Mouse (Mus musculus) ovary, postnatal 10 days (tissue): ENCODE data around the gene Scarf1.

Source experiments
- DNase-seq: peaks from one replicate; pipeline ENCODE4 v3.0.0; 2022; ENCODE audit warnings: low spot score

Gene Scarf1

DNA sequence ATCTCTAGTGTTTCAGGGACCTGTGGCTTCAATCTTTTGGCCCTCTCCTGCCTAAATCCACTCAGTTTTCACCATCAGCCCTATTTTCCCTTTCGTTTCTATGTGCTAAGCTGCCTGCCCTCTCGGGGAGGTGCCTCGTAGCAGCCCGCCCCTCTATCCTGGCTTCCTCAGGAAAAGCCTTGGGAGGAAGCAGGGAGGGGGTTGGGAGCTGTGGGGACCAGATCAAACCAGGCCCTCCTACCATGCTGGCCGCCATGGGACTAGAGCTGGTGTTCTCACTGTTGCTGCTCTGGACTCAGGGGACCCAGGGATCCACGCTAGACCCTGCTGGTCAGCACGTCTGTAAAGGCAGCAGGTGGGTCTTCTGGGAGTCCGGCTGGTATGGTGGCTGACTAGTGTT is at the start of gene Scarf1:
TSS of gene Scarf1 (plus strand) at position 205 of the 400 bp plus-strand sequence.
- no peak for DNase-seq

DNA sequence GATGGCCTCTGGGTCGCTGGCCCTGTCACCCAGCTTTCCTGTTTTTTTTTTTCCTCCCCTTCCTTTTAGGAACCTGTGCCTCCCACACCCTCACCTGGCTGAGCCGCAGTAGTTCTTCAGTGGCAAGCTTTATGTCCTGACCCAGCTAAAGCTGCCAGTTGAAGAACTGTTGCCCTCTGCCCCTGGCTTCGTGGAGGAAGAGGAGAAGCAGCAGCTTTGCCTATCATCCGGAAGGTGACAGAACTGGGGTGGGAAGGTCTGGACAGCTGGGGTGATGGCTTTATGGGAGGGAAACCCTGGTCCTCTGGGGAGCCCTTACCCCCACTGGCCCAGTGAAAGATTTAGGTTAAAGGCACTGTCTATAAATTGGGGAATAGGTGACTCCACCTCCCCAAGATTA is 49.7 kb upstream of the Scarf1 start:
- DNase-seq = no peak

DNA sequence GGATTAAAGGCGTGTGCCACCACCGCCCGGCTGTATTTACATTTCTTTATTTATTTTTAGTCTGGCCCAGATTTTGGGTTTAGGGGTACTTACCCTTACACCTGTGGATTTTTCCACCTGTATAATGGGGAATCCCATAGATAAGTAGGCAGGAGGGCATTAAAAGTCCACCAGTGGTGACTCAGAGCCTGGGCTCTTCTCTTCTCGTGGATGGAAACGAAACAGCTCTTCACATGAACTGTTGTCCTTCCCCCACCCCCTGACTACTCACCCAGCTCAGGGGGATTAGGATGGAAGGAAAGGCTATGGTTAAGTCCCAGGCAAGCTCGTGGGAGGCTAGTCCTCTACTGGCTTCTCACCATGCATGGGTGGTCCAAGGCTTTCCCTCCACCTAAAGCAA is 48.9 kb upstream of the Scarf1 start:
- no peak for DNase-seq

DNA sequence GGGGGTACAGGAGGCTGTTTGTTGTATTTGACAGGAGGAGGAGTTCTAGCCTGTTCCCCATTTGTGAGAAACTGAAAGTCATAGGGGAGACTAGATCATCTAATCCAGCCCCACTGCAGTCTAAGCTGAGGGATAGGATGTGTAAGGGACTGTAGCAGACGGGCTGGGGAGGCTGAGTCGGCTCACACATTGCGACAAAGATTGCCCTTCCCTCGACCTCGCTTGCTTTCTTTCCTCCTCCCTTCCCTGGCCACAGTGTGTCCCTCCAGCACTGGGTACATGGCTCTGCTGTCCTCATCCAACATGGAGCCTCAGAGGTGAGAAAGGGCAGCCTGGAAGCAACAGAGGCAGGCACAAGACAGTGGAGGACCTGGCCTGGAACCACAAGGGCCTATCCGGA is 48.3 kb upstream of the Scarf1 start:
- DNase-seq = no peak

DNA sequence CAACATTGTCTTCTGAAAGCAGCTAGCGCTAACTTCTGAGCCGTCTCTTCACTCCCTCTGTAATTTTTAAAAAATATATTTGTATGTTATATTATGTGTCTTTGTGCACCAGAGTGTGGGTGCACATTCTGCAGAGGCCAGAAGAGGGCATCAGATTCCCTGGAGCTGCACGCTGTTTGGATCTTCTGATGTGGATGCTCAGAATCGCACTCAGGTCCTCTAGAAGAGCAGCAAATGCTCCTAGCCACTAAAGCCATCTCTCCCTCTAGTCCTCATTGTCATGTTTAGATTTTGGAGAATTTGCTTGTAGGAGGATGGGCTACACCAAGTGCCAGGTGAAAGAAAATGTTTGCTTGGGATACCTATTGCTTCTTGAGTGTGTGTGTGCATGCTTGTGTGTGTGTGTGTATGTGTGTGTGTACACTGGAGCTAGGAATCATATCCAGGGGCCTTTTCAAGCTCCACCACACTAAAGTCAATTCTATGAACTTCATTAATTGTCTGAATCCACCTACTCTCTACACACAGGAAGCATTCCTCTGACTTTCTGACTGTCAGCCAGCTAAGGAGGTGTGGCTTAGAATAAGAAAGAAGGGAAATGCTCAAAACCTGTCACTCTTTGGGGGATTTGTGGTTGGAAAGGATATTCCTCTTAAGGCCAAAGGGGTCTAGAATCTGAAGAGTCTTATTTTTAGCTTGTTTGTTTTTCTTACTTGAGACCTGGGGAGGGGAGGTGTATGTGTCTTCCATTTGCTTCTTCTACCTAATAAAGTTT is 46.4 kb upstream of the Scarf1 start:
- DNase-seq = no peak

DNA sequence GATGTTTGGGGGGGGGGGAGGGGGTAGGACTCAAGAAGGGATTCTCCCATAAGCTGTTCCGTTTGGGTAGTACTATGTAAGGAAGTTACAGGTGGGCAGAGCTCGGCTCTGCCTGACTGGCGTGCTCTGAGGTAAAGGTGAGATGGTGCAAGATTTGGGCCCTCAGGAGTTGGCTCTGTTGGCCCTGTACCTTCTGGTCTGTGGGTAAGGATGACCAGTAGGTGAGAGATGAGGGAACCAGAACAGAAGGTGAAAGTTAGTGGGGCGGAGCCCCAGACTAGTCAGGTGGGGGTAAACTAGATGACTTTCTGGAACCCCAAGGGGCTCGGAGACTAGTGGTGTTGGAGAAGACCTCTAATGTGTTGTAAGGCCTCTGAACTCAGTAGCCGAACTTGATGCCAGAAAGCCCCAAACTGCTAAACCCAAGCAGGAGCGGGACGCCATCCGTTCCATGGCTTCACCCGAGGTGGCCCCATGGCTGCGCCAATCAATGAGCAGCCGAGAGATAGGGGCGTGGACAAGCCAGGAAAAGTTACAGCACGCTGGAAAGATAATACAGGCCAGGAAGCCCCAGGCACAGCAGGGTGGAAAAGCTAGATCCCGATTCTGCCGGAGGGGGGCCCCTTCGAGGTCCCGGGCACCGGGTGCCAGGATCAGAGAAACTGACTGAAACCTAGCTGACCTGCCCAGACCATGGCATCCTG is 45.7 kb upstream of the Scarf1 start:
- DNase-seq = peak; percentile 46

DNA sequence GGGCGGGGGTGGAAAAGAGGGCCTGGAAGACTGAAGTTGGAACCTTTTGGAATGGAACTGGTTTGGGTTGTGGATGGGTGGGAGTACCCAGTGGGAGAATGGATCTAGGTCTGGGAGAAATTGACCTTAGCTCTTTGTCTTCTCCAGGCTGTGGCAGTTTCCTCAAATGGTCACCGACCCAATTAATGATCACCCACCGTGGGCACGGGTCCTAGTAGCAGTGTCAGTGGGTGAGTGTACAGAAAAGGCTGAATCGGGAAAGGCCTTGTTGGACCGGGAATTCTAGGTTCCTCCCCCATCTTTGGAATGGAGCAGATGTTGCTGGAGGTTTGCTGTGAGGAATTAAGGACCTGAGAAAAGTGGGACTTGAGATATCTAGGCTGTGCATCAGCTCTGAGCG is 44.9 kb upstream of the Scarf1 start:
- DNase-seq = no peak

DNA sequence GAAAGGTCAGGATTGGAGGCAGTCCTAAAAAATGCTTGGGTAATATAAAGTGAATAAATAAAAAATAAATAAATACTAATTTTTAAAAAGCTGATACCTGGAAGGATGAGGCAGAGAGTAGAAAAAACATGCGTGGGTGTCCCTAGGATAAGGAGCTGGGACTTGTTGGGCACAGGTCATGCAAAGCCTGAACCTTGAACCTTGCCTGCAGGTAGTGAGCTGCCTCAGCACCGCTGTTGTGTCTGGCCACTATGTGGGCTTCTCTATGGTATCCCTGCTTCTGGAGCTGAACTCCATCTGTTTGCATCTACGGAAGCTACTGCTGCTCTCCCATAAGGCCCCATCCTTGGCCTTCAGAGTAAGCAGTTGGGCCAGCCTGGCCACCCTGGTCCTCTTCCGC is 44.1 kb upstream of the Scarf1 start:
- DNase-seq = no peak

DNA sequence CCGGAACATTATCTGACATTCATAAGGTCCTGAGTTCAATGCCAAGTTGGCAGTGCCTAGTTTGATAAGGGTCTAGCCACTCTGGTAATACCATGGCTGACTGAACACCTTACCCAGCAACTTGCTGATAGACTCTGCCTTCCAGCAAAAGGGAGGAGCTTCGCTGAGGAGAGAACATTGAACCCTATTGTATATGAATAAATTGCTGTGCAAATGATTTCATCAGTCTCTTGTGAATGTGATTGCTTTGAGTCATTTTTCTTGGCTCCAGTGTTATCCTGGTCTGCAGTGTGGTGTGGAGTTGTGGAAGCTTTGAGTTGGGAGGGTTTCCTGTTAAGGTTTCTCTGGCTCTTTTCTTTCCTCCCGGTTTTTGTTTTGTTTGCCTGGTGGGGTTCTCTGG is 42.7 kb upstream of the Scarf1 start:
- DNase-seq = no peak

DNA sequence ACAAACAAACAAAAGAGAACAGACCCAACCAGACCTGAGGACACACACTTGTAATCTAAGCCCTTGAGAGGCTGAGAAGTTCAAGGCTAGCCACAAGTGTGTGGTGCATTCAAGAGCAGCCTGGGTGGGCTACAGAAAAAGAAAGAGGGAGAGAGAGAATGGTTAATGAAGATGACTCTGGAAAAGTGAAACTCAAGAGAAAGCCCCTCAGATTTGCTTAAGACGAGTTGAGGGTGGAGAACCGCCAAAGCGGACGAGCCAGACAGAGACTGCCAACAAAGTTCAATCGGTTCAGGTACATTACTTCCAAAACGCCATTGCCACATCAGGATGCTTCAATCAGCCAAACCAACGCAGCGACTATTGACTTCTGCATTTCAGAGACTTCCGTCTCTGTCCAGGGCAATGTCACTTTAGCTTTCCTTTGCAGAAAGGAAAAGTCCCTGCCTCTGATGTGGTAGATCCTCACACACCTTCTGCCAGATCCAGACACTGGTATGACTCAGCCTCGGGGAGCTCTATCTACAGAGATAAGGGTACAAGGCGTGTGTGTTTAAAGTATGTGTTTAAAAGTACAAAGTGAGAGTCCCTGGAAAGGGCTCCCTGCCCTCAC is 40.8 kb upstream of the Scarf1 start:
- DNase-seq = no peak

DNA sequence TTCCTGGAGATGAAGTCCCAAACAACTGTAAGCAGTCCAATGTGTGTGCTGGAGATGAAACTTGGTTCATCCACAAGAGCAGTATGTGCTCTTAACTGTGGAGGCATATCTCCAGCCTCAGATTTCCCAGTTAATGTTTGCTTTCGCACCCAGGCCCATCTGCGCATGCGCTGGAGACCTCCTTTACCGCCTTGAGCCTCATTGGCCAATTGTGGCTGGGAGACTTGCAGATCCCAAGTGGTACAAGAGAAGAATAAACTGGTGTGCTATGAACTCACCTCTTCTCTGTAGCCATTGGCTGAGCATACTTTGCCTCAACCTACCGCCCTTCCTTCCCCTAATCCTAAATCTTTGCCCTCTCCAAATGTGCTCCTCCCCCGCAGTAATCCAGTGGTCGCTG is 40.0 kb upstream of the Scarf1 start:
- DNase-seq = no peak

DNA sequence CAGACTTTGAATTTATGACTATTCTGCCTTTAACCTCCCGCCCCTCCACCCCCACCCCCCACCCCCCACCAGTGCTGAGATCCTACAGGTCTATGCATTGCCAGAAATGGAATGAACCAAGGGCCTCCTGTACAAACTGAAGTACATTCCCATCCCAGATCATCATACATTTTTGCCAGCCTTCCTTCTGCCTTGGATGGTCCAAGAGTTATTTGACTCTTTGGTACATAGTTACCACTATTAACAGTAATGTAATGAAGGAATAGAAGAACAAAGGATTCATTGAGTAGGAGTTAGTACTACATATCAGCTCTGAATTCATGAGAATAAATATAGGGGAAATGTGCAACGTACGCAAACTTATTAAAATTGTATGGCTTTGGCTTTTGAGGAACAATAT is 27.1 kb upstream of the Scarf1 start:
- DNase-seq = no peak

DNA sequence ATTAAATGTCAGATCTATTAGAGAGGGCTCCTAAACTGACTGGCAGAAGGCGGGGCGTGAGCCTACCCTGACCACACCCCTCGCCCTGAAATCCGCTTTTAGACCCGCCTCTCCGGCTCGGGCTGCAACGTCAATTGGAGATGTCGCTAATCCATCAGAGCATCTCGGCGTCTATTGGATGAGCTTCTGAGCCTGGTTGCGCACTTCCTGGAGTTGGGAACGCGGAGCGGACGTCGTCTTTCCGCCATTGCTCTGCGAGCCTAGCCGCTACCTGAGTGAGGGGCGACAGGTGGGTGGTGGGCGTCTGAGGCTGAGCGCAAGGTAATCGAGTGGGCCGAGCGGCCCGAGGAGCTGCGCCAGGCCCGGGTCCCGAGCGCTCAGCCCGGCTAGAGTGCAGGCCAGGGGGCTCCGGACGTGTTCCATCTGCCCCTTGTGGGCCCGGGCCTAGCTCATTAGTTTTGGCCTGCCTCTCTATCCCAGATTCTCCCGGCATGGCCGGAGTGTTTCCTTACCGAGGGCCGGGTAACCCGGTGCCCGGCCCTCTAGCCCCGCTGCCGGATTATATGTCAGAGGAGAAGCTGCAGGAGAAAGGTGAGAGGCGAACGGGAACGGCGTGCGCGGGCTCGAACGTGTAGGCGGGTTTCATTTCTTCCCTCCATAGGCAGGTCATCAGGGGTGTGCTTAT is 26.6 kb upstream of the Scarf1 start, which contains the start of gene Prpf8:
TSS of gene Prpf8 (plus strand) at position 216 of the 685 bp plus-strand sequence.
- DNase-seq = peak; percentile 96

DNA sequence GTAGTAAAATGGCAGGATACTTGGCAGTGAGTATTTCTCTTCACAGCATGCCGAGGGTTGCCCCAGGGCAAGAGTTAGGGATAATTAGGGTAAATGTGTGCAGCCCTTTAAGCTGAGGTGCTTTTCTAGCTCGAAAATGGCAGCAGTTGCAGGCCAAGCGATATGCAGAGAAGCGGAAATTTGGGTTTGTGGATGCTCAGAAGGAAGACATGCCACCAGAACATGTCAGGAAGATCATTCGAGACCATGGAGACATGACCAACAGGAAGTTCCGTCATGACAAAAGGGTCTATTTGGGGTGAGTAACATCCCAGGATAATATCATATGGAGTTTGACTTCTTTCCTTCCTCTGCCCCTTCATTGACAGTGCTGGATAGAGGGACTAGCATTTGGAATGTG is 25.8 kb upstream of the Scarf1 start:
- DNase-seq = no peak

DNA sequence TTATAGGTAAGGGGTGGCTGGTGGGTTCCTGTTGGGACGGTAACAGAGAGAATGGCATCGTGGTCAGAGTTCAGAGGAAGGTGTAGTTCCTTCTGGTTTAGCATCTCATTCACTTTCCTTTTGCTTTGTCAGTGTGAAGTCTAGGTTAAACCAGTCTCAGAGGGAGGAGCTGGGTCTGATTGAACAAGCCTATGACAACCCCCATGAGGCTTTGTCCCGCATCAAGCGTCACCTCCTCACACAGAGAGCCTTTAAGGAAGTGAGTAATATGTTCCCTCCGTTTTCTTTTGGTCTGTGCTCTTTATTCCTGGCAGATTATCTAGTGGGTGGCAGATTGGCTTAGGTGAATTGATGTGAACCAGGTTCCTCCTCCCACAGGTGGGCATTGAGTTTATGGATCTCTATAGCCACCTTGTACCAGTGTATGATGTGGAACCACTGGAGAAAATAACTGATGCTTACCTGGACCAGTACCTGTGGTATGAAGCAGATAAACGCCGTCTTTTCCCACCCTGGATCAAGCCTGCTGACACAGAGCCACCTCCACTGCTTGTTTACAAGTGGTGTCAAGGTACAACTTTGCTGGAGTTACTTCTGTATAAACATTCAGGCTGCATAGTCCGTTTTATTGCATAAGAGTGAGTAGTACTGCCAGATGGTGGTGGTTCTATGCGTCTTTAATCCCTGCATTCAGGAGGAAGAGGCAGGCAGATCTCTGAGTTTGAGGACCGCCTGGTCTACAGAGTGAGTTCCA is 18.9 kb upstream of the Scarf1 start:
- DNase-seq = no peak

DNA sequence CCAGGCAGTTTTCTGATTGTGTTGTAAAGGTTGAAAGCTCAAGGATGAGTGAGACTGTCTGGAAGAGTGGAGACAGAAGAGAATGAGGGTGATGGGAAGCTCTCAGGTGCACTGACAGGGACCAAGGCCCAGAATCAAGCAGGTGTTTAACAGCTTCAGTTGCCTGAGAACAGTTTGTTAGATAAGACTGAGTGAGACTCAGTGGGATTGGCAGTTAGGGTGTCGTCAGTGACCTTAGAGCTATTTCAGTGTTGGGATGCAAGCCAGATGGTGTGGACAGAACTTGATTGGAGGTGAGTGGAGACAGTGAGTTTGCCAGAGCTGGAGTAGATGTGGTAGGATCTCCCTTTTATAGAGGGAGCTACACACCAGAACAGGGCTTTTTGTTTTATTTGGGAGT is 15.2 kb upstream of the Scarf1 start:
- DNase-seq = no peak

DNA sequence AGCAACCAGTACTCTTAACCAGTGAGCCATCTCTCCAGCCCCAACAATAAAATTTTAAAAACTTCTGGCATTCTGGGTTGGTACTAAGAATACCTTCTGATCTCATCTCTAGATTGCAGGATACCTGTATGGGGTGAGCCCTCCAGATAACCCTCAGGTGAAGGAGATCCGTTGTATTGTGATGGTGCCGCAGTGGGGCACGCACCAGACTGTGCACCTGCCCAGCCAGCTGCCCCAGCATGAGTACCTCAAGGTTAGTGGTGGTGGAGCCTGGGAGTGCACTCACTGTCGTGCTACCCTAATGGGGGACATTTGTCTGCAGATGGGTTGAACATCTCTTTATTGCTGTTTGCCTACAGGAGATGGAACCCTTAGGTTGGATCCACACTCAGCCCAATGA is 5.2 kb upstream of the Scarf1 start:
- no peak for DNase-seq

DNA sequence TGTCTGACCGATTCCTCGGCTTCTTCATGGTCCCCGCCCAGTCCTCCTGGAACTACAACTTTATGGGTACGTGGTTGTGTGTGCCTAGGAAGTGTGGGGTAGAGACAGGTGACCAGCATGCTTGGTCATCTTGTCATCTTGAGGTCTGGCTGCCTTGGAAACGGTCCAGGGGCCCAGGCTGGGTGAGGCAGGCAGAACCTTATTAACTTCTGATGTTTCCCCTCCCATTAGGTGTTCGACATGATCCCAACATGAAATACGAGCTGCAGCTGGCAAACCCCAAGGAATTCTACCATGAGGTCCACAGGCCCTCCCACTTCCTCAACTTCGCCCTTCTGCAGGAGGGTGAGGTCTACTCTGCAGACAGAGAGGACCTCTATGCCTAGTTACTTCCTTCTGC is 4.4 kb upstream of the Scarf1 start:
- no peak for DNase-seq

DNA sequence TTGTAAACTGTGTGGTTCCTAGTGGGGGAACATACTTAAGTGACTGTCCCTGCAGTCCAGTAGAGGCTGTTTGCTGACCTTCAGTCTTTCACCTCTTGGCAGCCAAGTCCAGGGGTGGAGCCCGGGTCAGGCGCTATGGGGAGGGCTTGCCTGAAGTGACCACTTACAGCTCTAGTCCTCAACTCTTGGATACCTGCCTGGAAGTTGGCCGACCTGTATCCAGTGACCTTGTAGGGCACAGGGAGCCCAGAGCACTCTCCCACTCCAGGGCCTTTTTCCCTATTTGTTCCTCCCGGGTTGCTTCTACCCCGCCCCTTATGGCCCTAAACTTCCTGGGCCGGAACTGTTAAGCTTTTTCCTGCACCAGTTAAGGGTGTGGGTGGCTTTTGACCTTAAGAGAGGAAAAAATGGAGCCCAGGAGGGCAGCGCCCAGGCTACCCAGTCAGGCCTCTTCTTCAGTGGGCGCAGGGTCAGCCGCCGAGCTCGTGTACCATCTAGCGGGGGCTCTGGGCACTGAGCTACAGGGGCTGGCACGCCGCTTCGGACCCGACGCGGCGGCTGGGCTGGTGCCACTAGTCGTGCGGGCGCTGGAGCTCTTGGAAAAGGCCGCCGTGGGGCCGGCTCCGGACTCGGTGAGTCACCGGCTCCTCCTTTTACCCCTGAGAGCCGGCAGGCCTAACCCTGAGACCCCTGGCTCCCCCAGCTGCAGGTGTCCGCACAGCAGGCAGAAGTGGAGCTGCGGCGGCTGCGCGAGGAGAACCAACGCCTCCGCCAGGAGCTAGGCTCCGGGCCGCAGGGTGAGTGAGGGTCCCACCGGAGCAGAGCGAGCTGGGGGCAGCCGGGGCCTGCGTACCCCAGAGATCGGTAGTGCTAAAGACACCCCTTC is 3.4 kb upstream of the Scarf1 start, which contains the start of gene Rilp:
TSS of gene Rilp (plus strand) at position 354 of the 886 bp plus-strand sequence.
- peak; percentile 62 for DNase-seq

DNA sequence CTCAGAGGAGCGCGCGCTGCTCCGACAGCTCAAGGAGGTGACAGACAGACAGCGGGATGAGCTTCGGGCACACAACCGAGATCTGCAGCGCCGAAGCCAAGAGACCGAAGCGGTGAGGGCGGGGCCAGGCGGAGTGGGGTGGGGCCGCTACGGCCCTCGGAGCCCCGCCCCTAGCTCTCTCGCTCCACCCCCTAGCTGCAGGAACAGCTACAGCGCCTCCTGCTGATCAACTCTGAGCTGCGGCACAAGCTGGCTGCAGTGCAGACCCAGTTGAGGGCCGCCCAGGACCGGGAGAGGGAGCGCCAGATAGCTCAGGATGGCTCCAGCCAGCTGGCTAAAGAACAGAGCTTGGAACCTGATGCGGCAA is 2.7 kb upstream of the Scarf1 start:
- DNase-seq = peak; percentile 81

DNA sequence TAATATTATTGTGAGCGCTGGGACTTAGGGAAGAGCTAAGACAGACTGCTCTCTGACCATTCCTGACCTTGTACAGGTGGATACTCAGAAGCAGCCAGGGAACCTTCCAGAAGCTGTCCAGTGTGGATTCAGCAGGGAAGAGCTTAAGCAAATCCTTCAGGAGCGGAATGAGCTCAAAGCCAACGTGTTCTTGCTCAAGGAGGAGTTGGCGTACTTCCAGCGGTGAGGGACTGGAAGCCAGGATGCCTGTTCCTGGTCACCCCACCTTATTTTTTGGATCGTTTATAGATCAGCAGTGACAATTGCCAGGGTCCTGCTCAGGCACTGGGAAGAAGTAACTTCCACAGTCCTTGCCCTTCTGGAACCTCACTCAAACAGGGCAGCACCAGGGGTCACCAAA is 2.1 kb upstream of the Scarf1 start:
- no peak for DNase-seq
